Mouse (Mus musculus): Measurements from ENCODE around the gene Gpc6.

The Gpc6 gene

GRCm38 (mm10) chr14:116924876-116925601 is at the start of gene Gpc6:
Gene Gpc6 (plus strand): TSS chr14:116925315.
- 1% methylated on average over 38 of the region's 38 CpGs for WGBS

- 33% methylated on average over 7 of the region's 7 CpGs for WGBS
Observed at GRCm38 (mm10) chr14:116882480-116883044, 42.6 kb upstream of the Gpc6 start.

- WGBS, result 76% methylated on average over 3 of the region's 3 CpGs
Observed at GRCm38 (mm10) chr14:116894316-116894715, 30.8 kb upstream of the Gpc6 start.

- 50% methylated on average over 1 of the region's 1 CpGs for WGBS
Observed at GRCm38 (mm10) chr14:116897971-116898370, 27.1 kb upstream of the Gpc6 start.

- WGBS, result 73% methylated on average over 1 of the region's 1 CpGs
Observed at GRCm38 (mm10) chr14:116911768-116912167, 13.3 kb upstream of the Gpc6 start.

GRCm38 (mm10) chr14:116916874-116917273 is 8.2 kb upstream of the Gpc6 start:
- 46% methylated on average over 6 of the region's 6 CpGs for WGBS

- WGBS, result 91% methylated on average over 2 of the region's 2 CpGs
Observed at GRCm38 (mm10) chr14:116924266-116924665, 849 bp upstream of the Gpc6 start.

GRCm38 (mm10) chr14:116925691-116926403 is 732 bp downstream of the Gpc6 start:
- WGBS, result under 1% methylated on average over 55 of the region's 58 CpGs

GRCm38 (mm10) chr14:116926404-116927171 is 1.5 kb downstream of the Gpc6 start:
- under 1% methylated on average over 52 of the region's 52 CpGs for WGBS

- WGBS, result 6% methylated on average over 21 of the region's 21 CpGs
Observed at GRCm38 (mm10) chr14:116927341-116928315, 2.5 kb downstream of the Gpc6 start.

- WGBS, result 36% methylated on average over 2 of the region's 2 CpGs
Observed at GRCm38 (mm10) chr14:116928395-116928794, 3.3 kb downstream of the Gpc6 start.

- WGBS, result 39% methylated on average over 7 of the region's 7 CpGs
Observed at GRCm38 (mm10) chr14:116928796-116929529, 3.8 kb downstream of the Gpc6 start.

- WGBS, result 79% methylated on average over 5 of the region's 5 CpGs
Observed at GRCm38 (mm10) chr14:116933825-116934224, 8.7 kb downstream of the Gpc6 start.

GRCm38 (mm10) chr14:116937910-116938560 is 12.9 kb downstream of the Gpc6 start:
- 52% methylated on average over 14 of the region's 14 CpGs for WGBS

- 90% methylated on average over 9 of the region's 9 CpGs for WGBS
Observed at GRCm38 (mm10) chr14:116938735-116939134, 13.6 kb downstream of the Gpc6 start.

GRCm38 (mm10) chr14:116939561-116939960 is 14.4 kb downstream of the Gpc6 start:
- 95% methylated on average over 1 of the region's 1 CpGs for WGBS

- 85% methylated on average over 4 of the region's 4 CpGs for WGBS
Observed at GRCm38 (mm10) chr14:116941772-116942171, 16.7 kb downstream of the Gpc6 start.

- 88% methylated on average over 7 of the region's 7 CpGs for WGBS
Observed at GRCm38 (mm10) chr14:116943751-116944150, 18.6 kb downstream of the Gpc6 start.

GRCm38 (mm10) chr14:116945975-116946374 is 20.9 kb downstream of the Gpc6 start:
- WGBS, result 81% methylated on average over 6 of the region's 6 CpGs

GRCm38 (mm10) chr14:116947461-116947860 is 22.3 kb downstream of the Gpc6 start:
- WGBS, result 97% methylated on average over 6 of the region's 6 CpGs
